Mouse (Mus musculus): ENCODE results near the gene Tox4.
"Not testable (repeated sequence)": the region's sequence is repeated elsewhere in the genome, so short reads cannot be mapped to it uniquely, and the experiment has no call there.

Tox4 gene

DNA sequence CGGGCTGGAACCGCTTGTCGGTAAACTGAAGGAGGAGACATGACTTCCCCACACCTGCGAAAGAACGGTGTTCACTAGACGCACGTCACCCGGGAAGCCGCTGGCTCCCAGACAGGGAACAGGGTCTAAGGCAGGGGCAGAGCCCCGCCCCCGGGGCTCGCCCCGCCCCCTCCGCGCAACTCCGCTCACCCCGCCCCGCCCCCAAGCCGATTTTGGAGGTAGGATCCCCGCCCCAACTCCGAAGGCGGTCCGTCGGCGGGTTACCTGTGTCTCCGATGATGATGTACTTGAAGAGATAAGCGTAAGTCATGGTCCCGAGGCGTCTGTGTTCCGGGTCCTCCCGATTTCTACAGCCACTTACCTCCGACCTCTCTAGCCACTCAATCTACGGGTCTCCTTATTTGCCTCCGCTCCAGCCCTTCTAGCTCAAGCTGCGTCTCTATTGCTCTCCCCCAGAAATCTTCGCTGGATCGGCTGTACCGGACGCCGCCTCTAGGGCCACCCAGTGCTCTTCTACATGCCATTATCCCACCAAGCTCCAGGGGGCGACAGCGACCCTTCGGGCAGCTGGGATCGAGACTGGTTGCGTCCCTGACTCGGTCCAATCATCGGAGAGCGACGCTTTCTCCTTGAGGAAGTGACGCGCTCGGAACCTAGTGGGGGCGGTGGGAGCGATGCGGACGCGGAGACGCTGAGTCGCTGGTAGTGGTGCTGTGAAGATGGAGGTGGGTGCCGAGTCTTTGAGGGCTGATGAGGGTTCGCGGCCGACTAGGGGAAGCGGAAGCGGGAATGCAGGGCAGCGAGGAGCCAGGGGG, at the start of gene Tox4, which contains the start of gene Rab2b:
Gene Tox4 (plus strand): TSS at position 215 of the 815 bp plus-strand sequence.
Gene Rab2b (minus strand): TSS at position 614 of the 815 bp plus-strand sequence.
- DNase-seq: peak; percentile 99

DNA sequence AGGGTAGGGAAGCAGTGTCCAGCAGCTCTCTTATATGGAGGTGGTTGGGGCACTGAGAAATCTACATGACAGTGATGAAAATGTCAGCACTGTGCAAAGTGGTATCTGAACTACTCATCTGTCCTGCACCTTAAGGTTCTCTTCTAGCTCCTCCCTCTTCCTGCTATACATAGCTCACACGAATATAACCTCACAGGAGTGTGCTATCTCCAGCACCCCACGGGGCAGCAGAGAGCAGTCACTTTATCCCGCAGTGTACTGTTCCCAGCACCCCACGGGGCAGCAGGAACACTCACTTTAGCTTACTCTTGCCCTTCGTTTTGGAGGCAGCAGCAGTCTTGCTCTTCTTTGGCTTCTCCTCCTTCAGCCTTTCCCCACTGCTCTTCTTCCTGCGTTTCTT, 46.7 kb upstream of the Tox4 start:
- DNase-seq: no peak

DNA sequence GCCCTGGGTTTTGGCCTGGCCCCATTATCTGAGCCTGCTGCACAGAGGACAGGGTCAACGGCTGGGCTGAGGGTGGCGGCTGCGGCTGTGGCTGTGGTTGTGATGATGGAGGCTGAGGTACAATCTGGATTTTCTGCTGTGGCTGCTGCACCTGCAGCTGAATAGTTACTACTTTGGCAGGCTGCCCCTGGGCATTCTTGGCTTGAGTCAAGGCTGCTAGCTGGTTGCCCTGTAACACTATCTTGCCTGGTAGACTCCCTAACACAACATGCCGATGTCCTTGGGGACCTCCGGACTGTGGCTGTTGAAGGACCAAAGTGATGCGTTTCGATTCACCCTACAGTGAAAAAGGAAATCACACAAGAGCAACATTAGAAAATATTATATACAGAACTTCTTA, 43.8 kb upstream of the Tox4 start:
- peak; percentile 9 to 23 for DNase-seq

DNA sequence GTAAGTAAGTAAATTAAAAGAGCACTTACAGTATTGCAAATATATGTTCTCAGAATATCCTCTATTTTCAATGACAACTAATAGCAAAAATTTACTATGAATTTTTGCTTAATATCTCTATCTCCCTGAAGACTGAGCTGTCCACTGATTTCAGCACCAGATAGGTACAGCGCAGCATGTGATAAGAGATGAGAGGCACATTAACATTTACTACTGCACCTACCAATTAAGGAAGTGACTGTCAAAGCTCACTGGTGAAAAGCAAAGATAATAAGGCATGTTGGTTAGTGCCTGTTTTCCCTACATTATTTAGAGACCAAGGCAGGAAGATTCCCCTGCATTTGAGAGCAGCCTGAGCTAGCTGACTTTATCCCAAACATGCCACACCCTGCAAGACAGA, 42.7 kb upstream of the Tox4 start:
- DNase-seq: no peak

DNA sequence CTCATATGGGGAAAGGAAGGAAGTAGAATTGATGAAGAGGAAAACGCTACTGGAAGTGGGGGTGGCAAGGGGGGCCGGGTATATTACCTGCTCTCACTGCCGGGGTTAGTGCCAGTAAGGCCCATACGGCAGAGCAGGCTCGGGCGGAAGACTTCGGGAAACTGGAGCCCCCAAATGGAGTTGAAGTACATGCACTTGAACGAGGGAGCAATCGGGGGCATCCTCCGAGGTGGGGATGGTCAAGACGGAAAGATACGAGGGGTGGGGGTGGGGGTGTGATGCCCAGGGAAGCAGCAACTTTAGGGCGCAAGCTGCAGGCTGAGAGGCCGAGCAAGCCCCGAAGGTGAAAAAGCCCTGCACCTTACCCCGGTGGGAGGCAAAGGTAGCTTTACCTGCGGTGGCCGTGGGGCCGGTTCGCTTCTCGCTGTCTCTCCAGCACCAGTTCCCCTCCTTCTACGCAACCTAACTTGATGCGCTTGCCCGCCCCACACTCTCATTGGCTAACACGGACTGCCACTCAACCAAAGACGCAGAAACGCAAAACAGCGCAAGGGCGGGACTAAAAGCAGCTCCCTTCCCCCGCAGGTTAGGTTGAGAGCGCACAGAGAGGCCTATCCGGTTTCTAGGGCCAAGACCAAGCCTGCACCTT, 34.8 kb upstream of the Tox4 start:
- peak; percentile 99 to 100 for DNase-seq

DNA sequence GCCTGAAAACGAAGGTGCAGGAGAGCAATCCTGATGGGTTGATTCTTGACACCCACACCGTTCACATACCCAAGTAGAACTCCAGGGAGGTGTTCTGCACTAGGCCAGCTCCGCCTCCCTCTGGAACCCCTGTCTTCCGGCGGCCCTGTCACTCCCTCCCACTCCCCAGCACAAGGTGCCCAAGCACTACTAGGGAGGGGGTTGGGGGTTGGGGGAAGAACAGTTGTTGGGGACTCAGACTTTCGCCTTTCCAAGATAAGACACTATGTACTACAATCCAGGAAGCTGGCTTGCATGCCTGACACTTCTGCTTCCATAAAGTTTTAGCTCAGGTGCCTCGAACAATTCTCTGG, 34.3 kb upstream of the Tox4 start:
- DNase-seq: no peak

DNA sequence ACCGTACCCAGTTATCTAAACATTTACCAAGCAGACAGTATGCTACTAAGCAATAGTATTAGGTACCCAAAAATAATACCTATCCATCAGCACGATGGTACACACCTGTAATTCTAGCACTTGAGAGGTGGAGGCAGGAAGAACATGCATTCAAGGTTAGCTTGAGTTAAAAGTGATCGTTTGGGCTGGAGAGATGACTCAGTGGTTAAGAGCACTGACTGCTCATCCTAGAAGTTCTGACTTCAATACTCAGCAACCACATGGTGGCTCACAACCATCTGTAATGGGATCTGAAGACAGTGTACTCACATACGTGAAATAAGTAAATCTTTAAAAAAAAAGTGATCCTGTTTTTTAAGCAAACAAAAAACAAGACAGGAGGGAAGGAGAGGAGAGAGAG, 32.8 kb upstream of the Tox4 start:
- DNase-seq: no peak

DNA sequence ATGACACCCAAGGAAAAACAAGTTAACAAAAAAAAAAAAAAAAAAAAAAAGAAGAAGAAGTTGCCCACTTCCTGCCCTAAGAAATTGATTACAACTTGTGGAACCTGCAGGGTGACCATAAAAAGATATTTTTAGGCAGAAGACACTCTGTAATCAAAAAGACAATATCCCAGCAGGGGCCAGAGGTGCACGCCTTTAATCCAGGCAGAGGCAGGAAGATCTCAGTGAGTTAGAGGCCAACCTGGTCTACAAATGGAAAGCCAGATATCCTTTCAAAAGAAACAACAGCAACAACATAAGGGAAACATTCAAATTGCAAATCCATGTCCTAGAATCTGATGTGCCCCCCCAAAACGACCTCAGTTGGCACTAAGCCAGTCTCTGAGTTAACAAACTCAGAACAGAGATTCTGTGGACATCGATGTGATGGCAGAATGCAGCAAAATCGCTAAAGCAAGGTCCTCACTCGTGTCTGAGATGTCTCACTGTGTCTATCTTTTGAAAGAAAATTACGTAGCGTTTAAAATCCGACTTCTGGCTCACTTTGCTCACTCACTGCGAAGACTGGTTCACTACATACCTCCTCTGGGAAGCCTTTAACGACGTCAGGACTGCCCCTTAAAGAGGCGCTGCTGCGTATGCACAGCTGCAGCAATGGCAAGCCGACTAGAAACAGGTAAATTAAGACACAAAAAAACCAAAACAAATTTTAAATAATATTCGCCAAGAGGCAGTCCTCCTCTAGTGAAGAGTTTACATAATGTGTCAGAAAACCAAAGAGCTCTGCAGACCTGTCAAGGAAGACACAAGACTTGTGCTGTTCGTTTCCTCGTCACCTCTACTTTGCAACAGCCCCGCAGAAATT, 22.4 kb upstream of the Tox4 start:
- DNase-seq: peak; percentile 11 to 17

DNA sequence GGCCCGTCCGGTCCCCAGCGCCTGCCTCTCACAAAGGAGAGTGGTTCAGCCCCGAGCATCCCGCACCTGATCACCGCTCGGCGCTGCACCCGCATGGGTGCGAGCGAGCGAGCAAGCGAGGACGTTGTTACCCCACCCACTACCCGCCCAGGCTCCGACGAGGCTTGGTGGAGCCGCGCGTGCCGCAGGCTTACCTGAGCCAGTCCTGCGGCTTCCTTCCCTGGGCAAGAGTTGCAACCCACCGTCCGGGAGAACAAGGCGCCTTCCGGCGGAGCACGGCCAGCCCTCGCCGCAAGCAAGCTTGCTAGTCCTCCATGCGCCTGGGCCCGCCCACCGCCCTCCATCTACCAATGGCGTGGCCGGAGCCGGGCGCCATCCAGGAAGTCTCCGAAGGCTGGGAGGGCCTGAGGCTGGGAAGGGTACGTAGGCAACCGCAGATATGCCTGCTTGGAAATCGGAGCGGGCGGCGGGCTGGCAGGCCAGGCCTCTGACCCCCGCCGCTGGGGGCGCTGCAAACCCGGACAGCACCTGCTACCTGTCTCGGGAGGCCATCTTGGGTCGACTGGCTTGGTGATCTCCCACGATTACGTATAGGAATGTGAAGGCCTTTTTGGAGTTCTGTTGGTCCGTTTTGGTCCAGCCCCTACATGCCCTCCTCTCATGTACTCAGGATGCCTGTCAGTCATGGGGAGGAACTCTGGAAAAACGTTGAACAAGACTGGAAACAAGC, 21.3 kb upstream of the Tox4 start, which contains the start of gene Chd8:
Gene Chd8 (minus strand): TSS at position 297 of the 730 bp plus-strand sequence.
- DNase-seq: peak; percentile 99

DNA sequence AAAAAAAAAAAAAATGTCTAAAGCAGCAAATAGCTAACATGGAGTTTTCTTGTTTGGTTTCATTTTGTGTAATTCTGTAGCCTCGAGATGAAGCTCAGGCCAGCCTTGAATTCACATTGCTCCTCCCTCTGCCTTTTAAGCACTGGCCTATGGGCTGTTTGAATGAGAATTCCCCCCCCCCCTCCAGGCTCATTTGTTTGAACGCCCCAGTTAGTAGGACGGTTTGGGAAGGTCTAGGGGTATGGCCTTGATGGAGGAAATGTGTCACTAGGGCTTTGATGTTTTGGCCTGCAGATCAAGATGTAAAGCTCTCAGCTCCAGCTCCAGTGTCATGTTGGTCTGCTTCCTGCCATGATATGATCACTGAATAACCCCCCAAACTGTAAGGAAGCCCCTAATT, 6.2 kb upstream of the Tox4 start:
- DNase-seq: no peak

DNA sequence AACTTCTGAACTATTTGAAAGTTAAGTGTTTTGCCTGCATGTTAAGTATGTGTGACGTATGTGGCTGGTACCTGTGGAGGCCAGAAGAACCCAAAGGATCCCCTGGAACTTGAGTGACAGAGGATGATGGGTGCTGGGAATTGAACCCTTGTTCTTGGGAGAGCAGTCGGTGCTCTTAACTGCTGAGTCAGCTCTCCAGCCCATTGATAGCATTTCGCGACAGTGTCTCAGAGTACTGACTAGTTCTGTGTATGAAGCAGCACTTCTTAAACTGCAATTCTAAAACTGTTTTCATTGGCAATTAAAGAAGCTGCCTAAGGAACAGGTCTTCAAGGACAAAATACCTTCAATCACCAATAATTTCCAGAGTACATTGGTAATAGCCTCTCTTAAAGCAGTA, 1.7 kb upstream of the Tox4 start:
- no peak for DNase-seq

DNA sequence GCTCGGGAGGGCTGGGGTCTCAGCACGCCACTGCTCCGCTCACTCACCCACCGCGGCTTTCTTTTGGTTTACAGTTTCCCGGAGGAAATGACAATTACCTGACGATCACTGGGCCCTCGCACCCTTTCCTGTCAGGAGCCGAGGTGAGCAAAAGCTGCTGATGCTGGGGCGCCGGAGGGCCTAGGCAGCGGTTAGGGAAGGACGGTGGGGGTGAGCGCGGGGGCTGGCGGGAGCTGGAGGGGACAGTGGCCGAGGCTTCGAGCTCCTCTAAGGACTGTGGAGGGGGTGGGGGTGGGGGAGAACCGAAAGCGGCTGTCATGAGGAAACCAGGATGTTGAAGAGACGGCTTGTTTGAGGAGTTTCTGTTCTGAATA, 788 bp downstream of the Tox4 start:
- no peak for DNase-seq

DNA sequence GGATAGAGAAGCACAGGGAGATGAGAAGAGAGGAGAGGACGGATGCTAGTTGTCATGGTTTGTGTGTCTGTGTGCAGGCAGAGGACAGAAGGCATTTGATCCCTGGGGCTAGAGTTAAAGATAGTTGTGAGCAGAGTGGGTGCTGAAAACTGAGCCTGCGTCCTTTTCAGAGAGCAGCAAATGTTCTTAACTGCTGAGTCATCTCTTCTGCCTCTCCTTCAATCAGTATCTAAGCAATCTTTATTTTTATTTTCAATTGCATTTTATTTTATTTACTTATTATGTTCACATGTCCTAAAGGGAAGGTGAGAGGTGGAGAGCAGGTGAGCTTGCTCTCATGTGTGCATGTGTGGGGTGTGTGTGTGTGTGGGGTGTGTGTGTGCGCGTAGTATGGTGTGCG, 4.7 kb downstream of the Tox4 start:
- DNase-seq: no peak

DNA sequence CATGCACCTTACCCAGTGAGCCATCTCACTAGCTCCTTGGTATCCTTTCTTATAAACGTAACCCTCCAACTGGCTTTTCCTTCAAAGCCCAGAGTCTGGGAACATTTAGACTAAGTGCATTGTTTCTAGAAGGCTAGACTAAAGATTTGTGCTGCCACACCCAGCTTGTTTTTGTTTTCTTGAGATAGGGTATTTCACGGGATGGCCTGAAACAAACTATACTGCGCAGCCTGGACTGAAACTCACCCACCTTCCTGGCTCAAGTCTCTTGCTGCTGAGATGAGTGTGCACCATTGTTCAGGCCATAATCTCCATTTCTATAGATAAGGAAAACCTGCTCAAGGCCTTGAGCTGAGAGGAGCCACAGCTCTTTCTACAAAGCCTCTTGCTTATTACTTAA, 5.2 kb downstream of the Tox4 start:
- DNase-seq: no peak

DNA sequence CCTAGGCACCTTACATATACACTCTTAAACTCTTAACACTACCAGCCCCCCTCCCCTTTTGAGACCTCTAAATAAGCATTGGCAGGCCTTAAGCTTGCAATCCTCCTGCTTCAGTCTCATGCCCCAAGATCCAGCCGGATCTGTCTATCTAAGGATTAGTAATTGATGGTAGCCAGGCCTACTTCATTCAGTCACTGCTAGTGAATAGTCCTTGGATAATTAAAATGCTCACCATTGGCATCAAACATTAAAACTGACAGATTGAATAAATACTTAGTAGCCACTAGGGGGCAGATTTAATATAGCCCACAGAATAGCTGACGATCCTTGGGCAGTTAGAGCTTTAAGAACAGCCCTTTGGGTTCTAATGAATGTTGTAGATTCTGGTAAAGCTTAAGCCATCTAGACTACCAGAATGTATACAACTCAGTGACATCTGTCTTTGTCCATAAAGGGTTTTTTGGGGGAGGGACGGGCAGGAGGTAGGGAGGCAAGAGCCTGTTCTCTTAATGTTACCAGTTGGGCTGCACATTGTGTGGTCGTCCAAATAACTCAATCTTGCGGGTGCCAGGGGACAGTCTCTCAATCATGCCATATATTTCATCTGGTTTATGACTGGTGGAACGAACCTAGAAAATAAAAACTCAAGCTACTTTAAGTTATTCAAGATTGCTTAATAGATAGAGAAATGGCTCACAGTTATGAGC, 16.8 kb downstream of the Tox4 start:
- DNase-seq: peak in 1 of 2 experiments; percentile 56

DNA sequence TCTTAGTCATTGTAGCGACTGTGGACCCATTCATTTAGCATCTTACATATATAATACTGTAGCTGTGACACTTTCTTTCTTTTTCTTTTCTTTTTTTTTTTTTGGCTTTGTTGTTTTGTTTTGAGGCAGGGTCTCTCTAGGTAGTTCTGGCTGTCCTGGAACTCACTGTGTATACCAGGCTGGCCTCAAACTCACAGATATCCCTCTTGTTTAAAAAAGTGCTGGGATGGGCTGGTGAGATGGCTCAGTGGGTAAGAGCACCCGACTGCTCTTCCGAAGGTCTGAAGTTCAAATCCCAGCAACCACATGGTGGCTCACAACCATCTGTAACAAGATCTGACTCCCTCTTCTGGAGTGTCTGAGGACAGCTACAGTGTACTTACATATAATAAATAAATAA, 24.6 kb downstream of the Tox4 start:
- not testable (repeated sequence) for DNase-seq

DNA sequence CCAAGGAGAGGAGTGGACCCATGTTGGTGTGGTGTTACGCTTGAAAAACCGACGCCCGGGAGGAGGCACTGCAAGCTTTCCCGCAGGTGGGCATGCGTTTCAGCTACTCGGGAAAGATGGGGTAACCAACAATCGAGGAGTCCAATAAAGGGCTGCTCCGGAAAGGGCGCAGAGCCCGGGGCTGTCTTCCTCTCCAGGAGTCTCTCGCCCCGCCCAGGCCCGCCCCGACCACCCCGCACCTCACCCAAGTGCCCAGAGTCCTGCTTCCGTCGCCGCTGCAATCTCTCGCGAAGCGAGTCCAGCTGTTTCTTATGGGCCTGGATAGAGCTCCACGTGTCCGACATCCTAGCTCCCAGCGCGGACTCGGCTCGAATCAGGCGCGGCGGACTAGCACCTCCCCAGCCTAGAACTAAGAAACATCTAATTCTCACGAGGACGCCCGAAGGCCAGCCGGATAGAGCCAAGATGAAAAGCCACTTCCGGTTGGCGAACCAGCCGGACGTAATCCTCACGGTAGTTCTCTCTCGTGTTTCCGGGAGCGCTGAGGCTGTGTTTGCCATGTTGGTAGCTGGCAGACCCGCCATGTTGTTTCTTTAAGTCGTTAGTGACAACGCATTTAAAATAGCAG, 25.8 kb downstream of the Tox4 start, which contains the start of gene Mettl3:
Gene Mettl3 (minus strand): TSS at position 485 of the 628 bp plus-strand sequence.
- DNase-seq: peak; percentile 93 to 95

DNA sequence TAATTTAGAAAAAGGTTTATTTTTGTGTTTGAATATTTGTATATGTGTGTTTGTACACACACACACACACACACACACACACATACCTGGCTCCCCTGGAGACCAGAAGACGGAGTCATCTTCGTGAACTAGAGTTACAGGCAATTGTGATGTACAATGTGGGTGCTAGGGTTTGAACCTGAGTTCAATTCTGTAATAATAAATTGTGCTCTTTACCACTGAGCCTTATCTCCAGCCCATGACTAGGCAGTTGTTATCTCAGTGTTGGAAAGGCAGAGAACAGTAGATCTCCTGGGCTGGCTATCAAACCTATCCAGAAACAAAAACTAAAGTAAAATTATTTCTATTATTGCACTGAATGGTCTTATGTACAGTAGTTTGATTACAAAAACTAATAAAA, 27.2 kb downstream of the Tox4 start:
- no peak for DNase-seq

DNA sequence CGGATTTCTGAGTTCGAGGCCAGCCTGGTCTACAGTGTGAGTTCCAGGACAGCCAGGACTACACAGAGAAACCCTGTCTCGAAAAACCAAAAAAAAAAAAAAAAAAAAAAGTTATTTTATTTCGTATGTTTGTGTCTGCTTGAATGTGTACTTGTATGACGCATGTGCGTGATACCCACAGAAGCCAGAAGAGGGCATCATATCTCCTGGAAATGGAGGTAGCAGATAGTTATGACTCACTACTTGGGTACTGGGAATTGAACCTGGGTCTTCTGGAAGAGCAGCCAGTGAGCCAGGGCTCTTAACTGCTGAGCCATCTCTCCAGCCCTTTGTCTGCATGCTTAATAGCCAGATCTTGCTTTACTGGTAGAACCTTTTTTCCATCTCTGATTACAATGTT, 31.4 kb downstream of the Tox4 start:
- DNase-seq: peak in 1 of 2 experiments; percentile 31

DNA sequence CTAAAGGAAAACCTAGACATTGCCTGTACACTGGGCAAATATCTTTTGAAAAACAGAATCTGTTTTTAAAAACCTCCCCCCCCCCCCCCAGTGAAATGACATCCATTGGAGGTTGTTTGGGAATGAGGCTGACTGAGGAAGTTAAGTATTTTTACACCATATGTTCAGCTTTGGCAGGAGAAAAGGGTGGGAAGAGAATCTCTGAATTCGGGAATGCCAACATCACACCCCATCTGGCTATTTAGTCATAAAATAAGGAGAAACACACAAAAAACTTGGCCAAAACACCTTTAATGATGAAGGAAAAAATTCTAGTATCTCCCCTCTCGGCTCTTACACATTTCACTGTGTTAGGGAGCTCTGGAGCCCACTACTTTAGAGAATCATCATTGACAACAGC, 32.0 kb downstream of the Tox4 start:
- DNase-seq: no peak

Data from cerebellum, postnatal 10 days (tissue).